Mouse (Mus musculus) adrenal gland, postnatal 10 days (tissue): ENCODE results near the gene Gps1. TPM values are rescaled to one million over a fixed set of nuclear protein-coding genes. Genes with fewer than 3 reads are reported as not detected.
"Not testable (repeated sequence)": the region's sequence is repeated elsewhere in the genome, so short reads cannot be mapped to it uniquely, and the experiment has no call there.

ENCODE experiments used
- DNase-seq: peaks from one replicate; pipeline ENCODE4 v3.0.0; 2021; ENCODE audit warnings: mixed read lengths
- long read RNA-seq, 2 experiments: library from polyadenylated mRNA; stranded (forward); transcript quantifications; one replicate each; pipeline ENCODE4 v2.0.0; 2021
- total RNA-seq, 2 experiments: library from RNA; stranded (reverse); gene quantifications; 2 replicates each; pipeline ENCODE4 v1.2.3; 2021

The Gps1 gene
- 10 to 100 TPM; 84.2 to 89.3 TPM for total RNA-seq
- long read RNA-seq, experiment 1, transcript Gps1-207 (14 exons, 2,000 nt): minor isoform, 65 of 304 reads
- long read RNA-seq, experiment 1, transcript Gps1-202 (14 exons, 1,827 nt): major isoform, 148 of 304 reads
- long read RNA-seq, experiment 1, transcript Gps1-201 (13 exons, 1,925 nt): minor isoform, 23 of 304 reads
- long read RNA-seq, experiment 1, transcript Gps1-208 (14 exons, 1,843 nt): minor isoform, 10 of 304 reads
- long read RNA-seq, experiment 1, partial matches to known transcripts: 40 of 304 reads
- long read RNA-seq, experiment 1, other reads (novel, unspliced or antisense): 18 of 304 reads
- long read RNA-seq, experiment 2, transcript Gps1-208 (14 exons, 1,843 nt): minor isoform, 5 of 165 reads
- long read RNA-seq, experiment 2, transcript Gps1-202 (14 exons, 1,827 nt): major isoform, 95 of 165 reads
- long read RNA-seq, experiment 2, transcript Gps1-207 (14 exons, 2,000 nt): minor isoform, 30 of 165 reads
- long read RNA-seq, experiment 2, transcript Gps1-201 (13 exons, 1,925 nt): minor isoform, 14 of 165 reads
- long read RNA-seq, experiment 2, partial matches to known transcripts: 7 of 165 reads
- long read RNA-seq, experiment 2, other reads (novel, unspliced or antisense): 14 of 165 reads

DNA sequence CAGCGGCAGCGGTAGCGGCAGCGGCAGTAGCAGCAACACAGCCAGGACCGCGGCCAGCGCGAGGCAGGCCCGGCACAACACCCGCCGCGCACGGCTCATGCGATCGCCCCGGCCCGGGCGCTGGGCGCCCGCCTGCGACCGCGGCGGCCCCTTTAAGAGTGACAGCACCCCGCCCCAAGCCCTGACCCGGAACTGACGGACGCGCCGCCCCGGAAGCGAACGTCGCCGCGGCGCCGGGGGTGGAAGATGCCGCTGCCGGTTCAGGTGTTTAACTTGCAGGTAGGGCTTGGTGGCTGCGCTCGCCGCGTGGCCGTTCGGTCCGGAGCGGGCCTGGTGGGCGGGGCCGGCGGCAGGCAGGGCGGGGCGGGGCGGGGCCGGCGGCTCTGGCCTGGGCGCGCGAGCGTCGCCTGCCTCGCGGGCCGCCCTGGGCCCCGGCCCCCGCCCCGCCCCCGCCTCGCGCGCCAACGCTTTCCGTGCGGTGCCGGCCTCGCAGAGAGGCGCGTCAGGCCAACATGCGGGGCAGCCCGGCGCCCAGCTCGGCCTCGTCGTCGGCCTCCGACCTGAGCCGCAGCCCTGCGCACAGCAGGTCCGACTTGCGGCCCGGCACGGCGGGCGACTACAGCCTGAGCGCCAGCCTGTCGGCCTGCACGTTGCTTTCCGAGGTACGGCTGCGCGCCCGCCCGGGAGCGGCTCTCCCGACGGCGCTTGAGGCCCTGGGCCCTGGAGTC, at the start of gene Gps1, which contains the start of gene Rfng:
TSS of gene Gps1 (plus strand) at position 209 of the 728 bp plus-strand sequence.
TSS of gene Rfng (minus strand) at position 144 of the 728 bp plus-strand sequence.
- DNase-seq: peak; percentile 92

DNA sequence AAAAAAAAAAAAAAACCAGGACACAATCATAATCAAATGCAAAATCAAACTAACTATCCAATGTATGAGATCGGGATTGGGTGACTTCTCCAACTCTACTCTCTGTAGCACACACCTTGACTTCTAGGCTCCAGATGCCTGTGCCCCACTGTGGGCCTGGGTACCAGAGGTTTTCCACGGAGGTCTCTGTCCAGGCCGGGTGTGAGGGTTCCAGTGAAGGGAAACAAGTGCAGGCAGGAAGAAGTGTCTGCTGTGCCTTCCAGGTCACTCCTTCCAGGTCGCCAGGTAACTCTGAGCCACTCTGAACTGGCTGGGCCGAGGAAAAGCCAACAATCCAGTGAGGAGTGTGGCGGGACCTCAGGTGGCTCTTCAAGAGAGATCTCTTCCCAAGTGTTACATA, 47.6 kb upstream of the Gps1 start:
- no peak for DNase-seq

DNA sequence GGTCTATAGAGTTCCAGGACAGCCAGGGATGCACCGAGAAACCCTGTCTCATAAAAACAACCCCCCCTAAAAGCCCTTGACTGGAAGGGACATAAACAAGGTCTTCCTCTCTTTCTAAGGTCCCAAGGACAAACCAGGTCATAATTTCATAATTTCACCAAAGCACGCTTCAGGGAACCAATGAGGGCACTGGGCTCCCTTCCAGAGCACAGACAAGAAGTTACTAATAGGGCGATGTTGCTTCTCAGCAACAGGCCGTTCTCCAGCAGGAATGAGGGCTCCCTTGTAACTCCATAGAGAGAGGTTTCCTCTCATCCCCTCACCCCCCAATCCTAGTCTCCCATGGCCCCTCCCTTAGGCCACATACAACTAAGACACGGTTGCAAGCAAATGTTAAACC, 43.1 kb upstream of the Gps1 start:
- no peak for DNase-seq

DNA sequence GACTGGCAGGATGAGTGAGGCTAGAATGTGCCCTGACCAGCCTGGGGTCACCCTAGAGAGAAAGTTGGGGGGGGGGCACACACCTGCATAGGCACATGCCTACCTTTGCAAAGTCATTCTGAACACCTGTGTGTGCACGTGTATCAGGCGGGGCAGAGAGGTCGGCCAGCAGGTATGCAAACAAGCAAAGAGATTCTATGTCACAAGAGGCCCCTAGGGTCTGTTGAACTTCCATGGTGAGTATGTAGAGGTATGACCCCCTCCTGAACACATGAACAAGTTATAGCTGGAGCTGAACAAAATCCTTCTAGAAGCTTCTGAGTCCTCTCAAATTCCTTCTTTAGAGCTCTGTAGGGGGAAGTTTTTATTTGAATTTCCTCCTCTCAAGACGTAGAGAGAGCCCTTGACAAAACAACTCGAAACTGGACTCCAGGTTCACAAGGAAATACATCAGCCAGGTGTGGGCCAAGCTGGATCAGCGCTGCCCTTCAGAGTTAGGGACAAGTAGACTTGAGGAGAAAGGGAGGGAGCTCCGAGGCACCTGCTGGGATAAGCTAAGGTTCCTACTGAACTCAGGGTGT, 39.9 kb upstream of the Gps1 start:
- no peak for DNase-seq

DNA sequence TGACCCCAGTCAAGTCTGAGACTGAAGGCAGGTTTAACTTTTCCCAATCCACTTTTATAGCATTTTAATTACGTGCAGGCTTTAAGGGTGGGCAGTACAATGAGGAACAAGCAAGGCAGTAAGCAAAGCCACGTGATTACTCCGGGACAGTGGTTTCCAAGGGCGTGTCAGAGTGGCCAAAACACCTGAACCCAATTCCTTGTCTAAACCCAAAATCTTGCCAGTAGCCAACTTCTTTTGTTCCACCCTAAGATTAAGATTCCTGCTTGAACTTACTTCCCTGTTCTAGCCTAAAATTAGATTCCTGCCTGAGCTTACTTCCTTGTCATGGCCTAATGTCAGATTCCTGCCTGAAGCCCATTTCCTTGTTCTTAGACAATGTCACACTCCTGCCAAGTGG, 36.1 kb upstream of the Gps1 start:
- no peak for DNase-seq

DNA sequence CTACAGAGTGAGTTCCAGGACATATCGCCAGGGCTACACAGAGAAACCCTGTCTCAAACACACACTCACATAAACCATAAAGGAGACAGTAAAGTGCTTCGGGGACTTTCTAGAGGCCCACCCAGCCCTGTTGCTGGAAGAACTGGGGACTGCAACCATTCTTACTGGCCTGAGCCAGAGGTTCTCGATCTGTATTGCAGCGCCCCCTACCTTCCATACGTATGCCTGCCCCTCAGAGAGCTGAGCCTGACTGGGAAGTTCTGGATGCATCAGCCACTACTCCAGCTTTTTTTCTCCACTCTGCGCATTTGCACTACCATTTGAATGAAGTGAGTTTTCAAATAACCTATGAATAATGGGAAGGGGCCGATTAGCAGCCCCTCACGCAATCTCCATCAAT, 34.6 kb upstream of the Gps1 start:
- DNase-seq: peak; percentile 45

DNA sequence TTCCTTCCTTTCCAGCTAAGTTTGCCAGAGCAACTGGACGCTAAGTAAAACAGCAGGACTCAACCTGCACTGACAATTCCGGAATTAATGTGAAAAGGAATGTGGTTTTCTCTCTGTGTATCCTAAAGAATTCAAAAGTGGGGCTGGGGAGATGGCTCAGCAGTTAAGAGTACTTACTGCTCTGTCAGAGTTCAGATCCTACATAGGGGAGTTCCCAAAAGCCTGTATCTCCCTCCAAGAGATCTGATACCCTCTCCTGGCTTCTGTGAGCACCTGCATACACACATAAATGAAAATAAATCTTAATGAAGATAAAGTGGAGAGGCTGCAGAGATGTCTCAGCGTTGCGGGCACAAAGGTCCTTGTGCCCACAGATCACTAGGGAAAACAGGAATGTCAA, 32.5 kb upstream of the Gps1 start:
- DNase-seq: no peak

DNA sequence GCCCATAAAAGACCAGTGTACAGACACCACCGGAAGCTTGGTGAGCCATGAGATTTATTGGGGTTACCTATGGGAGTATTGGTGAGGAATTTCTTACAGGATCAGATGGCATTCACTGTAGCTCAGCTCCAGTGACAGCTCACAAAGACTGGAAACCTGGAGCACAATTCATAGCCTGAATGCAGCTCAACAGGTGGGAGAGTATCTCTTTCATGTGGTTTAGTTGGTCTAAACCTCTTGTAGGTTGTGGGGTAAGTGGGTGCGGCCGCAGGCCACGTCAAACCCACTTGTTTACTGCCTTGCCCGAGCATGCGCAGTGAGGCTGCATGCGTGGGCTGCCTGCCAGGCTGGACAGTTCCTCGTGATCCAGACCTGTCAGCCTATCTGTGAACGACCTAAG, 23.8 kb upstream of the Gps1 start:
- DNase-seq: no peak

DNA sequence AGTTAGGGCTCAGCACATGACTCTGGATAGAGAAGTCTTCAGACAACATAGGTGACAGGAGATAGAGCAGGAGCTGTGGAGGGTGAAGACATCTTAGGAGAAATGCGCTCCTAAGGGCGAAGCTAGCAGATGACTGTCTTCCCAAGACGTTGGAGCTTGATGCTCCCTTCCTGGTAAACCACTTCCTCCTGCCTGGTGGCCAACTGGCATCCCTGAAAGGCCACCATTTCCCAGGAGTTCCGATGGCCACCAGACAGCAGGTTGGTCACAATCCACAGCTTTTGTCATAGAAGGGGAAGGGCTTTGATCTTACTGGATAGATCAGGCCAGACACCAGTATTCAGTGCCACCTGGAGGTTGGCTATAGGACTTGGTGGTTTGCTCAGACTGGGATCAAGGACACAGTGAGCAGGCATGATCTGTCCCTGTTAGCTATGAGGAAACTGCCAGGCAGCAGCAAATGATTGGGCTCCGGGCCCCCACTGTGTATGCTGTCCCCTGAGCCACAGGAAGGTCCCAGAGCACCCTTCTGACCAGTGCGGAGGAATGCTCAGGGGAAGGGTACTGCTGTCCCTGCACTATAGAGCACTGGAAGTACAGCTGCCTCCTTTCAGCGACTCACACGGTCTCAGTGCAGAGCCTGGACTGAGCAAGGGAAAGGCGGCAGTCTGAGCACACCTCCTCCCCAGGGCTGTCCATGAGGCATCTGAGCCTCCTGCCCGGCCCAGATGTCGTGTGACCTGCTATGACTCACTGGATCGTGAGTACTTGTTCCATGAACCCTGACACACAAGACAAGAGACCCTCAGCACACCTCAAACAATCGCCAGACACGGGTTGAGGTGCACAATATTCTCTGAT, 22.0 kb upstream of the Gps1 start:
- no peak for DNase-seq

DNA sequence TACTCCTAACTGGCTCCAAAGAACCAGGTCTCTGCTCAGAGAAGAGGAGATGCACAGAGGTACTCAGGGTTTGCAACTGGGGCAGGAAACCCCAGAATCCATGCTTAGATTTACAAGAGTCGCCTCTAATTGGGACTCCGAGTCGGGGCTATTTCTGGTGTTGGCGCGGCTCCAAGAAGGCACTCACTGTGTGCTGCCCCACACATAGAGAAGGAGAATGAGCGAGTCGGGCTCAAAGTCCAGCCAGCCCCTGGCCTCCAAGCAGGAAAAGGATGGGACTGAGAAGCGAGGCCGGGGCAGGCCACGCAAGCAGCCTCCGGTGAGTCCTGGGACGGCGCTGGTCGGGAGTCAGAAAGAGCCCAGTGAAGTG, 21.4 kb upstream of the Gps1 start, which contains the start of gene Hmga1b:
TSS of gene Hmga1b (plus strand) at position 123 of the 370 bp plus-strand sequence.
- not testable (repeated sequence) for DNase-seq

DNA sequence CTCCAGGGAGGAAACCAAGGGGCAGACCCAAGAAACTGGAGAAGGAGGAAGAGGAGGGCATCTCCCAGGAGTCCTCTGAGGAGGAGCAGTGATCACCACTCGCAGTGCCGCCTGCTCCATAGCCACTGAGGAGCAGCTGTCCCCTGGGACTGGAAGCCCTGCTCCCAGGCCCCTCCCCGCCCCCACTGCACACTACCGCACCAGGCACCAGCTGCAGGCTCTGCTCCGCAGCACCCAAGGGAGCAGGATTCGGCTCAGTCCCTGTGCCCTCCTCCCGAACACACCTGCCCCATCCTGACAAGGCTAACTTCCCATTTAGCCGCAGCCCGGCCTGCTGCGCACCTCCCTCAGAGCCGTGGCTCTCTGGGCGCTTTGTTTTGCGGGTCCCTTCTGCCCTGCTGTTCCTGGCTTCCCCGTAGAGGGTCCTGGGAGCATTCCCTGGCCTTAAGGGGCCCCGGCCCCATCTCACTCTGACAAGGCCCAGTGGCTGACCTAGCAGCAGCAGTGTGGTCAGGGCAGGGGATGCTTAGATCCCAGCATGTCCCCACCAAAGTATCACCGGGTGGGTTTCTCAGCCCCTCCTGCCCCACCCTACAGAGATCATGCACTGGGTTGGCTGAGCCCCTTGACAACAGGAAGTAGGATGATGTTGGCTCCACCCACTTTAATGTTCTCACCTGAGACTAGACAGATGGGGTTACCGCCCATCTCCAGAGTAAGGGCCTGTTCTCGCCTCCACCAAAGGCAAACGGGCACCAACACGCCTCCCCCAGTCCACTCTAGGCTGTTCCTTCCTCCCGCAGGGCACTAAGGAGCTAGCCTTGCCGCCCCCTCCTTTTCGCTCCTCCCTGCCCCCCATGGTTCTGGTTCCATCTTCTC, 20.7 kb upstream of the Gps1 start:
- not testable (repeated sequence) for DNase-seq

DNA sequence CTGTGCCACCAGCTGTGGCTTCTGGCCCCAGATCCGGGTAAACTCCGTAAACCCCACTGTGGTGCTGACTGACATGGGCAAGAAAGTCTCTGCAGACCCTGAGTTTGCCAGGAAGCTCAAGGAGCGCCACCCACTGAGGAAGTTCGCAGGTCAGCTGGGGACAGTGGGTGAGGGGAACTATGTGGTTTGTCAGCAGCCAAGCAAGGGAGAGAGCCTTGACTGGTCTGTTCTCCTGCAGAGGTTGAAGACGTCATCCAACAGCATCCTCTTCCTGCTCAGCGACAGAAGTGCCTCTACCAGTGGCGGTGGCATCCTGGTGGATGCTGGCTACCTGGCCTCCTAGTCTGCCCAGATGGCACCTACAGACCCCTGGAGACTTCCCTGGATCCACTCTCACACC, 17.0 kb upstream of the Gps1 start:
- not testable (repeated sequence) for DNase-seq

DNA sequence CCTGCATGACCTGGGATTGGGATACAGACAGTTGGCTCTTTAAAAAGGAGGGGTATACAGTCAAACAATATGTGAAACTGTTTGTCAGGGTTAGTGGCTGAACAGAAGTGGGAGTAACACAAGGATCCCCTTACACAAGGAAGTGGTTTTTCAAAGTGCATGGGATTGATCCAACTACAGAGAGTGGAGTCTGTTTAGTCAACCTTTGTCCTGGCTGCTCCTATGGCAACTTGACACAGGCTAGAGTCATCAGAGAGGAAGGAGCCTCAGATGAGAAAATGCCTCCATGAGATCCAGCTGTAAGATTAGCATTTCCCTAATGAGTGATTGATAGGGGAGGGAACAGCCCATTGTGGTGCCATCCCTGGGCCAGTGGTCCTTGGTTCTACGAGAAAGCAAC, 15.9 kb upstream of the Gps1 start:
- no peak for DNase-seq

DNA sequence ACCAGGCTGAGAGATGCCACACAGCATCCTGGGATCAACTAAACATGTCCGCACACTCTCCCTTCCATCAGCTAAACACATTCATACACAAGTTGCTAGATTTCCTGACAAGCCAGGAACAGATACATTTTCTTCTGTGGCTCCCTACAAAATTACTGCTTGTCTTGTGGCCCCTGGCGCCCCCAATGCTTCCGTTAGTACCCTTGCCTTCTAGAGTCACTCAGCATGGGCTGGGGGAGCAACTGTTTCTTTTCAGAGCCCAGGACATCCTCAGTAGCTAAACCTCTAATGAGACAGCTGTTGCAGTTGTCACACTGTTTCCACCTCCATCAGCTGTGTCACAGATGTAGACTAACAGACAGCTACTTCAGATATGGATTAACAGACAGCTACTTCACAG, 11.3 kb upstream of the Gps1 start:
- DNase-seq: no peak

DNA sequence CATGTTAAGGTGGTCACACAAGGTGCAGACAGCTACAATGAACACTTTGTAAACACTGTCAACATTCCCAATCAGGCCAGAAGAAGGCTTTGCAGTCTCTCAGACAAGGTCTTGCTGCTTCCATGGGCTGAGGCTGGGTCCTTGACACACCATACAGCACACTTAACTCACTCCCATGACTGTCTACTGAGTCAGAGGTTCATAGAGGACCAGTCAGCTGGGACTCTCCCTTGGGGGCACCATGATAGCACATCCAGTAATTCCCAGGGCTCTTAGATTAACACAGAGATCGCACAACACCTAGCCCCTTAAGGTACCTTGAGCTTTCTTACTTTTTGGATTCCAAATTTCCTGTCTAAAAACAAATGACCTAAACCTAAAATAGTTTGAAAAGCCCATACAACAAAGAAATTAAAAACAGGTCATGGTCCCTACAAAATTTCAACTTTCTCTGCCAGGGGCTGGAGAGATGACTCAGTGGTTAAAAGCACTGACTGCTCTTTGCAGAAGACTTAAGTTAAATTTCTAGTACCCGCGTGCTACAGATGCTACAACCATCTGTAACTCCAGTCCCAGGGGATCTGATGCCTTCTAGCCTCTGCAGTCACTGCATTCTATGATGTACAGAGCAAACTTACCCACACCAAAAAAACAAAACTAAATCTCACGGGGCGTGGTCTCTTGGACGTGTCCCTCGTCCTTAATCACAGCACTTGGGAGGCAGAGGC, 10.4 kb upstream of the Gps1 start:
- DNase-seq: peak; percentile 12

DNA sequence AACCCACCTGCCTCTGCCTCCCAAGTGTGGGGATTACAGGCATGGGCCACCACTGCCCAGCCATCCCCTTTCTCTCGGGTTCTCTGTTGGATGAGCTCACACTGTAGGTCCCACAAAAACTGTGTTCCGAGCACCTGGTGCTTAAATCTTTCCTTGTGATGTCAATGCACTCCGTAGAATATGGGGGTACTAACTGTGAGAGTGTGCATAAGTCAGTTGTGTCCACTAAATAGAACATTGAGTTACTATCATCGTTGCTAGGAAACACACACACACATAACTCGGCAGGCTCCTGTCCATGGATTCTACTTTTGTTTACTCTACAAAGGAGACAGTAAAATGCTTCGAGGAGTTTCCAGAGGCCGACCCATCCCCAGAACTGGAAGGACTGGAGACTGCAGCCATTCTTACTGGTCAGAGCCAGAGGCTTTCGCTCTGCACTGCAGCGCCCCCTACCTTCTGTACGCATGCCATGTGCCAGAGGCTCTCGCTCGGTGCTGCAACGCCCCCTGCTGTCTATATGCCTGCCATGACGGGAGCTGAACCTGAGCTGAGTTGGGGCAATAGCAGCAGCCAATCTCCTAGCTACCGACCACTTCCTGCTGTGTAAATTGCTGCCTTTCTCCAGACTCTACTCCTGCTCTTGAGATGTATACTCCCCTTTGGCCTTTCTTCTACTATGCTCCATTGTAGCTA, 8.2 kb upstream of the Gps1 start:
- DNase-seq: peak; percentile 99

DNA sequence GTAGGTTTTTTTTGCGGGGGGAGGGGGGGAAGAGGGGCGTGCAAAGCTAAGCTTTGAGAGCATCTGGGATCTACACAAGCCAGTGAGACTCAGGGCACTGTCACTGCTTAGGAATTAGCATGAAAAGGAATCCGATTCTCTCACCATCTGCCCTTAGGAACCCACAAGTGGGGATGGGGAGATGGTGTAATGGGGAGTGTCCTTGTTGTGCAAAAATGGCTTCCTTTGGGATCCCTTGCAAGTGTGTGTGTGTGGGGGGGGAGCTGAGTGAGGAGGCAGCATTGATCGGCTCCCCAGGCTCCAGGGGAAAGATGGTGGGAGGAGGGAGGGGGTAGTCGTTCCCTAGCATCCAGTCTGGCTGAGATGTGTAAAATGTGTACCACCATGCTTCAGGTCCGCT, 6.9 kb upstream of the Gps1 start:
- no peak for DNase-seq

DNA sequence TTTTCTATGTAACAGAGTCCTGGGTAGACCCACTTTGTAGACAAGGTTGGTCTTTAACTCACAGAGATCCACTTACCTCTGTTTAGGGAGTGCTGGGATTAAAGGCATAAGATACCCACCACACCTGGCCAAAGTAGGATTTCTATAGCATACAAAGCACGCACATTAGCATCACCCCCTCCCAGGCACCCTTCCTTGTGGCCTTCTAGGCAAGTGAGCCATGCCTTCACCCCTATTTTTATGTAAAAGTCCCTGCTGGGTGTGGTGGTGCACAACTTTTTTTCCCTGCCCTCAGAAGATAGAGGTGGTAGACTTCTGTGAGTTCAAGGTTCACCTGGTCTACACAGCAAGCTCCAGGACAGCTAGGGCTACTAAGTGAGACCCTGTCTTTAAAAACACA, 4.2 kb upstream of the Gps1 start:
- no peak for DNase-seq

DNA sequence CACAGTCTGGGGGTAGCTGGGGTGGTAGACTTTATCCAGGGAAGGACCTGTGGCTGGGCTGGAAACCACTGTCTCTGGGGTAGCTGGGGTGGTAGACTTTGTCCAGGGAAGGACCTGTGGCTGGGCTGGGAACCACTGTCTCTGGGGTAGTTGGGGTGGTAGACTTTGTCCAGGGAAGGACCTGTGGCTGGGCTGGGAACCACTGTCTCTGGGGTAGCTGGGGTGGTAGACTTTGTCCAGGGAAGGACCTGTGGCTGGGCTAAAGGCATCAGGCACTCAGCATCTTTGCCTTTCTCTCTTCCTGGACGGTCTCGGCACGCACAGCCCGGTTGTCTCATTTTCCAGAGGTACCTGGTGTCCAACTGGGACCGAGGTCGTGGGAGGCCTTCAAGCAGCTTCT, 2.7 kb upstream of the Gps1 start:
- DNase-seq: not testable (repeated sequence)
